Mouse (Mus musculus) kidney, postnatal 14 days (tissue): Measurements from ENCODE around the gene Bora.

ENCODE experiments used
- DNase-seq: peaks from one replicate; pipeline ENCODE4 v3.0.0; 2022; ENCODE audit warnings: mixed read lengths

Gene Bora

DNA sequence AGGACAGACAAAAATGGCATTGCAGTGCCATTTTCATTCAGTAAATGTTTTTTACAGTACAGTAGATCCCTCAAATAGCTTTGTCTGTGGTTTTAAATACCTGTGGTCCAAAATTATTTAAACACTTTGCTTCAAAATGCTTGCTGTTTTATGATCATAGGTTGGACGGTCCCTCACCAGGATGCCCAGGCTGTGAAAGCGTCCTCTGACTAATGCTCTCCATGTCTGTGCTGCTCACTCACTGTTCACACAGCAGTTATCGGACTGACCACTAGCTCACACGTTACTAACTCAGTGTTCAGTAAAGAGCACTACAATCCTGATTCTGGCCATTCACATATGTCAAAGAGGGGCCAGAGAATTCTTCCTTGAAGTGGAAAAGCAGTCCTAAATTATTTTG is 25.1 kb downstream of the Bora start:
- DNase-seq, result no peak

- DNase-seq, result no peak
Measured at GRCm38 (mm10) chr14:99088947-99089346, 42.9 kb downstream of the Bora start.

DNA sequence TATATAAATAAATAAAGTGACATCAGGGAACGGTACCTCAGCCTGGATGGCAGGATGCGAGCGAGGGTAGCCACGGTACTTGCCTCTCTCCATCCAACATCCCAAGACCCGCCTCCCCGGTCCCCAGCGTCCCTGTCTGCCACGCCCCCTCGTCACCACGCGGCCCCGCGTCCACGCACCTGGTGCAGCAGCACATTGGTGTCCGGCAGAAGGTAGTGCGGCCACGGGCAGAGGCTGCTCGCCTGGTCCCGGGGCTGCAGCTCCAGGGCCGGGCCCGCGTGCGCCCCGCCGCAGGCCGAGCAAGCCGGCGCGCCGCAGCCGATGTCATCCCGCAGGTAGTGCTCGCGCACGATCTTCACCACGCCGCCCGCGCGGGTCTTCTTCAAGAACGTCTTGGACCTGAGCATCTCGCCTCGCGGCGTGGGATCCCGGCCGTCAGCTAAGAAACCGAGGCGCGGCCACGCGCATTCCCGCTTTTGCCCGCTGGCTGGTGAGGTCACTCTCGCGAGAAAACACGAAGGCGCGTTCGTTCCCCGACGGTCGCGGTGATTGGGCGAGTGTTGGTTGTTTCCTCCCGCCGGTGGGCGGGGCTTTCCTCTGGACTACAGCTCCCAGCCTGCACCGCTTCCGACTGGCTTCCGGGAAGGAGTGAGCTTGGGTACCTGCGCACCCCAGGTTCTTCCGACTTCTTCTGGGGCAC is 53.4 kb downstream of the Bora start, which contains the start of the genes Pibf1 and Dis3:
Gene Pibf1 (plus strand): TSS at position 158 of the 700 bp plus-strand sequence.
Gene Dis3 (minus strand): TSS at position 504 of the 700 bp plus-strand sequence.
- peak; percentile 99 for DNase-seq

DNA sequence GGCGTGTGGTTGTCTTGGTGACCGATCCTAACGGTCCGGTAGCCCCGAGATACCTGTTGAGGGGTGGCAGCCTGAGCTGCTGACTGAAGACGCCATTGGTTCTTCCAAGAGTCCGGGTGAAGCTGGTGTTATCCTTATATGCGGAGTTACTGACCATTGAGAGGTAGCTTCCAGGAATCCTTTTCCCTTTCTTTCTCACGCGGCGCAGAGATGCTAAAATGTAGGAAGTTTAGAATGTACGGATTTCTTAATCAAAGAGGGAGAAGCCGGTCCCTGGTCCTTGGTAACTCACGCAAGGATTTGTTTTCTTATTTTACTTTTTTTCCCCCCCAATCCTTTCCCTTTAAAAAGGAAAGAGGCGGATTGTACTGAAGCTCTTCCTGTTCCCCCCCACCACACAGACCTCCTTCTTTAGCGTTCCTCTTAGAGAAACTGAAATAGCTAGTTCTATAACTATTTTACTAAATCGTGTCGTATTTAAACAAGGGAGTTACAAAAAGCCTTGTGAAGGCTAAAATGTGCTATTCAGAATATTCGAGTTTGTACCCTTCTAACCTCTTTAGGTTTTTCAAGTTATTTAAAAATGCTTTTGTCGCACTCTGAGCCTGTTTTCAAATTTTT is 54.1 kb downstream of the Bora start:
- DNase-seq, result peak; percentile 13

DNA sequence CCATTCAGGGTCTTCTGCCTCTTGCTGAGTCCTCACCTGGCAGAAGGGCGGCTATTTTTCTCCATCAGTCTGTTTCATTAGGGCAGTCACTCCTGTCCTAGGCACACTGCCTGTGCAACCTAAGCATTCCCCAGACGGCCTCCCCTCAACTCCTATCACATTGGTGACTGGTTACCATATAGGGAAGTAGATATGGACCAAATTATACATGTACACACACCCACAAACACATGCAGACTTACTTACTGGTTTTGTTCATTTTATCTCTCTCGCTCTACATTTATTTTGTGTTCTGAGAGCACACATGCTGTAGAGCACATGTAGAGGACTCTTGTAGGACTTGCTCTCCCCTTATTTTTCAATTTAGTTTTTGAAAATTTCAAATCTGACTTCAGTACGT is 57.0 kb downstream of the Bora start:
- DNase-seq, result no peak

- no peak for DNase-seq
Measured at GRCm38 (mm10) chr14:99104542-99105123, 58.6 kb downstream of the Bora start.

- no peak for DNase-seq
Measured at GRCm38 (mm10) chr14:99106671-99107070, 60.6 kb downstream of the Bora start.

DNA sequence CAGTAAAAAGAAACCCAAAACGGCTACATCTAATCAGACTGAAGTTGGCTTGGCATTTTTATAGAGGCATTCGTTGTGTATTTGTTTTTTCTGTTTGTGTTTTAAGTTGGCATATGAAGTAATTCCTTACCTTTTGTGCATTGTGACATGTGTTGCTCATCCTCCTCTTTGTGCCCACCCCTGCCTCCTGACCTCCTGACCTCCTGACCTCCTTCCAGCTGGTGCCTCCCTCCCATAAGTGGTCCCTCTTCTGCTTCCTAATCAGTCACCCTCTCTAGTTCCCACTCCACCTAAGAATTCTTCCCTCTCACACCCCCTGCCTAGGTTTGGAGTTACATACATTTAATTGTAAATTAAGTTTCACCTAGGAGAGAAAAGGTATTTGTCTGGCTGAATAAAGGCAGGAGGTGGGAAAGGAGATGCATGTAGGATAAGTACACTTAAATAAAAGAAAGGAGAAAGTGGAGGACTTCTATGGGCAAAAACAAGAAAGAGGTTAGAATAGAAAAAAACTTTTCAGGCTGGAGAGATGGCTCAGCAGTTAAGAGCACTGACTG is 61.7 kb downstream of the Bora start:
- DNase-seq, result no peak

DNA sequence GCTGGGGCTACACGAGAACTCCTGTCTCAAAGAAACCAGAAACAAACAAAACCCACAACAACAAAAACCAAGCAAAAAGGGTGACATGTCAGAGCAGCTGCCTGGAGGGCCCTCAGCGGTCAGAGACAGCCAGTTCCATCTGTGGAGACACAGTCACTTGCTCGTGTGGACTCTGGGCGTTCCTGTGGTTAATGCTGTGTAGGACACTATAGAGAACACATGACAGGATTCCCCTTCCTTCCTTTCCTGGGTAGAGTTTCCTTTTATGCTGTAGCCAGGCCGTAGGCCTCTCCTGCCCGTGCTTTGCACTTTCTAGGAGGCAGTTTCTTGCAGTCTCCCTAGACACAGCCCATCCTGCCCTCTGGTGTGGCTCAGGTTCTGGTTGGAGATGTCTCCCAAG is 62.7 kb downstream of the Bora start:
- DNase-seq, result no peak

DNA sequence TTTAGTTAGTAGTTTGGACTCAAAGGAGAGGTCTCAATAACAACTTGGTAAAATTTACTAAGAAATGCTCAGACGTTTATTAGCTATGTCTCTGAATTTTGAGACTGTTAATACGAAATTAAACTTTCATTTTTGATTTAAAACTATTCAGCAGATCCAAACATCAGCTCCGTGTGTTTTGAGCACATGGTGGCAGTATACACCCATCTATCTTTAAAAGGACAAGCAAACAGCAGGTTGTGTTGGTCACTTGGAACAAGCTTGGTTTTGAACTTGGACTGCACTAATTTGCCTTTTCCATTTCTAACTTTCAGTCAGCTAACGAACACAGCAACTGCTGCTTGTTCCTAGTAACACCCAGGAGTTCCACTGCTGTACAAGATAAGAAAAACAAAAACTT is 71.6 kb downstream of the Bora start:
- no peak for DNase-seq

- DNase-seq, result no peak
Measured at GRCm38 (mm10) chr14:99121584-99122339, 75.7 kb downstream of the Bora start.

DNA sequence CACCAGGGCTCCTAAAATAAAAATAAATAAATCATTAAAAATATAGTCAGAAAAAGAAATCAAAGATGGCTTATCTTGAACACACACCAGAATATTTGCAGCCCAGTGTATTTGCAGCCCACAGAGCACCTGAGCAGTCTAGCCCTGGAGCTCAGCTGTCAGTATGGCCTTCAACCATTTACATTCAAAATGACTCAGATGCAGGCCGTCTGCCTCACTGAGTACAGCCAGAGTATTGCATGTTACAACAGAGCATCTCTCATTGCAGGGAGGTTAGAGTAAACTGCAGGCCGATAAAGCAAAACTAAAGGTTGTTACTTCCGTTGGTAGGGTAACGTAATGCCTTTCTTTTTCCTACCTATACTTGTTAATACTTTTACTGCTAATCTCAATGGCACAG is 78.1 kb downstream of the Bora start:
- DNase-seq, result no peak
